25 mouse cellular contexts compared by ENCODE assay signal in the genomic region with DNA sequence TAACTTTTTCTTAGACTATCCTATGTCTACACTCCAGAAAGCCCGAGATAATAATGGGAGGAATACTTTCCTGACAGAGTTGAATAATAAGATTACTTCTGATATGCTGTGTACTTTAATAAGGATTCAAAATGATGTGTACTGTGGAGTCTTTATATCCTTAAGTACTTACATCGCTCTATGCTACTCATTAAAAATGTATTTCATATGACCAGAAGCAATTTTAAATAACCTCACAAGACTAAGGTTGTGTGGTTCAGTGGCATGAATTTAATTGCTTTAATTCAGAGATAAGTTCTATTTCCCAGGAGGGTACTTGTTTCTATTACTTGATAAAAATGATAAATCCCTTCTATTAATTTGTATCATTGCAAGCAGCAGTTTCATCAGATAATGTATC.
DNase-seq lines count a peak whose midpoint lies in the region; ATAC-seq lines count a peak whose summit lies in the region.
"Had no signal": no experiment of that assay in that cellular context is flagged by ENCODE, and none has a peak within 500 bp of the region (broad histone marks: within the 10 kb centered on the region; RNA-seq: fewer than 3 reads in every experiment).

No protein-coding gene starts in this region.

- 64% methylated on average over 2 of the region's 2 CpGs for WGBS in midbrain, embryonic 14.5 days
- 88% methylated on average over 2 of the region's 2 CpGs for WGBS in midbrain, embryonic 10.5 days
- 79% methylated on average over 2 of the region's 2 CpGs for WGBS in neural tube, embryonic 14.5 days

- no peak overlapping the region for H3K9ac ChIP-seq in midbrain, embryonic 14.5 days (replicated peaks; ENCODE audit: low read length)
- no peak overlapping the region for H3K9ac ChIP-seq in neural tube, embryonic 14.5 days (replicated peaks; ENCODE audit: low read depth, low read length)
- H3K9ac ChIP-seq: embryonic facial prominence, embryonic 12.5 days; forebrain, embryonic 13.5 days; forebrain, embryonic 15.5 days; forebrain, postnatal 0 days had no signal

- DNase-seq in midbrain, embryonic 14.5 days, result peak; percentile 9
- DNase-seq in midbrain, embryonic 10.5 days (ENCODE audit: low spot score), result no peak
- no peak for DNase-seq in neural tube, embryonic 10.5 days (ENCODE audit: extremely low spot score, low spot score)
- DNase-seq in urinary bladder, adult 2 months (ENCODE audit: low spot score), result no peak
- DNase-seq: adrenal gland, adult 8-10 months; adrenal gland, postnatal 14 days; adrenal gland, postnatal 36 days; B cell, adult 2 months; cerebellum, adult 11 months; cerebellum, adult 18-20 months; cerebellum, adult 8-10 months; cerebellum, adult 9-11 months; cerebellum, postnatal 14 days; cerebellum, postnatal 36 days; forebrain, postnatal 0 days had no signal

- no peak for ATAC-seq in midbrain, embryonic 14.5 days (ENCODE audit: low FRiP score, low TSS enrichment)
- ATAC-seq in neural tube, embryonic 14.5 days (ENCODE audit: low read depth), result peak; percentile 65; the same call in 1 of the 2 replicates
- ATAC-seq: activated CD4-positive, CD25-positive, alpha-beta regulatory T cell, adult 4 months; CD4-positive, CD25-positive, alpha-beta regulatory T cell, adult 4 months; forebrain, embryonic 13.5 days; forebrain, embryonic 15.5 days; forebrain, postnatal 0 days; Patski had no signal

- H3K4me3 ChIP-seq in midbrain, embryonic 14.5 days (replicated peaks; ENCODE audit: low read depth, low read length), result no peak overlapping the region
- no peak overlapping the region for H3K4me3 ChIP-seq in midbrain, embryonic 10.5 days
- H3K4me3 ChIP-seq in neural tube, embryonic 14.5 days (ENCODE audit: low read depth, low read length), result no peak overlapping the region
- H3K4me3 ChIP-seq: embryonic facial prominence, embryonic 10.5 days; embryonic facial prominence, embryonic 12.5 days; forebrain, embryonic 13.5 days; forebrain, embryonic 15.5 days had no signal

- no peaks in the 10 kb centered on the region for H3K9me3 ChIP-seq in midbrain, embryonic 14.5 days (ENCODE audit: control insufficient read depth, low read length)
- no peaks in the 10 kb centered on the region for H3K9me3 ChIP-seq in midbrain, embryonic 10.5 days (replicated peaks)
- H3K9me3 ChIP-seq in neural tube, embryonic 14.5 days (ENCODE audit: control insufficient read depth, low read length), result no peaks in the 10 kb centered on the region
- H3K9me3 ChIP-seq: embryonic facial prominence, embryonic 10.5 days; embryonic facial prominence, embryonic 12.5 days; forebrain, embryonic 13.5 days; forebrain, embryonic 15.5 days; G1E had no signal

- no peak overlapping the region for H3K27ac ChIP-seq in midbrain, embryonic 14.5 days (replicated peaks; ENCODE audit: low read depth, low read length)
- no peak overlapping the region for H3K27ac ChIP-seq in midbrain, embryonic 10.5 days (replicated peaks)
- no peak overlapping the region for H3K27ac ChIP-seq in neural tube, embryonic 14.5 days (ENCODE audit: low read depth, low read length)
- H3K27ac ChIP-seq: embryonic facial prominence, embryonic 10.5 days; embryonic facial prominence, embryonic 12.5 days; forebrain, embryonic 13.5 days; forebrain, embryonic 15.5 days had no signal

- no peak overlapping the region for H3K4me2 ChIP-seq in midbrain, embryonic 14.5 days (ENCODE audit: low read length)
- H3K4me2 ChIP-seq in neural tube, embryonic 14.5 days (ENCODE audit: low read depth, low read length), result no peak overlapping the region
- H3K4me2 ChIP-seq: embryonic facial prominence, embryonic 12.5 days; forebrain, embryonic 13.5 days; forebrain, embryonic 15.5 days had no signal

- H3K27me3 ChIP-seq in midbrain, embryonic 14.5 days (ENCODE audit: control insufficient read depth, insufficient read depth, low read length), result no peaks in the 10 kb centered on the region
- no peaks in the 10 kb centered on the region for H3K27me3 ChIP-seq in midbrain, embryonic 10.5 days (ENCODE audit: low read depth, poor library complexity, severe bottlenecking)
- H3K27me3 ChIP-seq in neural tube, embryonic 14.5 days (ENCODE audit: control insufficient read depth, insufficient read depth, low read length), result no peaks in the 10 kb centered on the region
- H3K27me3 ChIP-seq: CH12.LX; embryonic facial prominence, embryonic 12.5 days; forebrain, embryonic 13.5 days; forebrain, embryonic 15.5 days; Patski had no signal

- no peaks in the 10 kb centered on the region for H3K4me1 ChIP-seq in midbrain, embryonic 14.5 days (ENCODE audit: control insufficient read depth, insufficient read depth, low read length)
- H3K4me1 ChIP-seq in midbrain, embryonic 10.5 days, result no peaks in the 10 kb centered on the region
- H3K4me1 ChIP-seq in neural tube, embryonic 14.5 days (ENCODE audit: control insufficient read depth, insufficient read depth, low read length), result no peaks in the 10 kb centered on the region
- H3K4me1 ChIP-seq: embryonic facial prominence, embryonic 10.5 days; embryonic facial prominence, embryonic 12.5 days; forebrain, embryonic 13.5 days; forebrain, embryonic 15.5 days had no signal

- no peaks in the 10 kb centered on the region for H3K36me3 ChIP-seq in midbrain, embryonic 14.5 days (ENCODE audit: control insufficient read depth, insufficient read depth, low read length)
- H3K36me3 ChIP-seq in midbrain, embryonic 10.5 days, result no peaks in the 10 kb centered on the region
- H3K36me3 ChIP-seq in neural tube, embryonic 14.5 days (ENCODE audit: control insufficient read depth, insufficient read depth, low read length), result no peaks in the 10 kb centered on the region
- H3K36me3 ChIP-seq: embryonic facial prominence, embryonic 10.5 days; embryonic facial prominence, embryonic 12.5 days; forebrain, embryonic 15.5 days; G1E had no signal
